Mouse (Mus musculus): ENCODE results near the gene Pid1. TPM values are rescaled to one million over a fixed set of nuclear protein-coding genes. Genes with fewer than 3 reads are reported as not detected.

The Pid1 gene
- polyA plus RNA-seq, 2 experiments: 5.4 to 12.3 TPM

DNA sequence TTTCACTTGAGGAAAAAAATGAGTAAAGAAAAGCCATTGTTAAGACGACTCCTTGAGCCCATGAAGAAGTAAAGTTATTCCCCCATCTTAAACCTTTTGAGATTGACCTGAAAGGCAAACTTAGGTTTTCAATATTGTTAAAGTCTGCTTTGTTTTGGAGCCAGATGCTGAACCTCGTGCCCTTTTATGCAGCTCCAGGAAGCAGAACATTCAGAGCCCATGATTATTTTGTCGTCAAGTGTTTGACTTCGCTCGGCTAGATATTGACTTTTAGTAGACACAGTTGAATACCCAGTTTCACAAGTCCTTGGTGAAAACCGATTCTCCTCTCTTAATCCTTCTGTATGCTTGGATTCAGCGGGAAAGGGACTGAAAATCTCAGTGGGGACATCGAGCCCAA lies 31.9 kb upstream of the Pid1 start:
- DNase-seq (ENCODE audit: low read depth in 3 of 3, low spot score in 3 of 3): no peak
- ATAC-seq (ENCODE audit: insufficient read depth): no peak
- no peaks in the 10 kb centered on the region for H3K27me3 ChIP-seq (ENCODE audit: control insufficient read depth, insufficient read depth, low read length)
- H3K27ac ChIP-seq: no peak overlapping the region
- no peaks in the 10 kb centered on the region for H3K9me3 ChIP-seq (ENCODE audit: control insufficient read depth, low read length)
- no peak overlapping the region for H3K4me2 ChIP-seq (ENCODE audit: low read depth)
- no peak overlapping the region for H3K9ac ChIP-seq (replicated peaks)
- H3K4me3 ChIP-seq (ENCODE audit: insufficient read depth in 1 of 2, low read depth in 2 of 2, low read length in 2 of 2): no peak overlapping the region
- no peak for TF ChIP-seq CTCF (IDR thresholded peaks at IDR 0.05; ENCODE audit: low read depth)
- TF ChIP-seq EP300 (IDR thresholded peaks at IDR 0.05; ENCODE audit: low read depth): no peak
- no peaks in the 10 kb centered on the region for H3K4me1 ChIP-seq (replicated peaks; ENCODE audit: control insufficient read depth in 2 of 2, insufficient read depth in 2 of 2, low read length in 1 of 2)
- WGBS (ENCODE audit: insufficient replicate concordance): 57% methylated on average over 8 of the region's 8 CpGs
- H3K36me3 ChIP-seq (replicated peaks; ENCODE audit: control insufficient read depth, insufficient read depth, low read depth): no peaks in the 10 kb centered on the region

DNA sequence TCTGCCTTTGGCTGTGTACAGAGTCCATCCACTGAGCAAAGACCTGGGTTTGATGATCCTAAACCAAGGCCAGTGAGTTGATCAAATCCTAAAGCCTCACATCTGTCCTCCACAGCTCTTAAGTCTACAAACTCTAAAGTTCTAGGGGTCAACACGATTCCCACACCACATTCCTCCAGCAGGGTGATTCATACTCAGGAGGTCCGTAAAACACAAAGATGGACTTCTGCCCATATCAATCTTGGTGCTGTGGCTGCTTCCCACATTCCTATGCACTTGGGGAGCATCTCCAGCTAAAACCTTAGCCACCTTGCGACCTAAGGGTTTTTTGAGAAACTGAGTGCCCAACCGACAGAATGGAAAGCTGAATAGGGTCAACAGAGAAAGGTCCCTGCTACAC lies 27.0 kb upstream of the Pid1 start:
- no peak overlapping the region for H3K4me3 ChIP-seq (ENCODE audit: insufficient read depth in 1 of 2, low read depth in 2 of 2, low read length in 2 of 2)
- no peak for TF ChIP-seq EP300 (IDR thresholded peaks at IDR 0.05; ENCODE audit: low read depth)
- TF ChIP-seq CTCF (IDR thresholded peaks at IDR 0.05; ENCODE audit: low read depth): no peak
- no peak for DNase-seq (ENCODE audit: low read depth in 3 of 3, low spot score in 3 of 3)
- H3K4me2 ChIP-seq (ENCODE audit: low read depth): no peak overlapping the region
- H3K36me3 ChIP-seq (replicated peaks; ENCODE audit: control insufficient read depth, insufficient read depth, low read depth): no peaks in the 10 kb centered on the region
- H3K9ac ChIP-seq (replicated peaks): no peak overlapping the region
- no peaks in the 10 kb centered on the region for H3K27me3 ChIP-seq (ENCODE audit: control insufficient read depth, insufficient read depth, low read length)
- no peaks in the 10 kb centered on the region for H3K9me3 ChIP-seq (ENCODE audit: control insufficient read depth, low read length)
- ATAC-seq (ENCODE audit: insufficient read depth): no peak
- WGBS (ENCODE audit: insufficient replicate concordance): 62% methylated on average over 4 of the region's 4 CpGs
- no peaks in the 10 kb centered on the region for H3K4me1 ChIP-seq (replicated peaks; ENCODE audit: control insufficient read depth in 2 of 2, insufficient read depth in 2 of 2, low read length in 1 of 2)
- no peak overlapping the region for H3K27ac ChIP-seq

DNA sequence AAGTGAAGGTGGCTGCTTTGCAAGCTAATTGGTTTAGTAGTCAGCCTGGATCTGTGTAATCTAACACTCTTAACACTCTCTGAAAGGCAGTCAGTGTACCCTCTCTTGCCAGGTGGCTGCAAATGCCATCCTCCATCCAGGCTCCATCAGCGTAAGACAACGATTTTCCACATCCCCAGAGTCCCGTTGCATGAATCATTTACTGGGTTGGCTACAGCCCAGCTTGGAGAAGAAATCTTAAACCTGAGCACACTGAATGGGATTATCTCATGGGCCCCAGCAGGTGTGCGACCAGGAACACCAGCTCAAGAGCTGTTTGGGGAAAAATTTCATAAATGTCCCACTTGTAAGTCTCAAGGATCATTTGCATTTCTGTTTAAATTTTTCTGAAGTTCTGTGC lies 23.6 kb upstream of the Pid1 start:
- no peak overlapping the region for H3K9ac ChIP-seq (replicated peaks)
- ATAC-seq (ENCODE audit: insufficient read depth): no peak
- H3K27me3 ChIP-seq (ENCODE audit: control insufficient read depth, insufficient read depth, low read length): no peaks in the 10 kb centered on the region
- no peaks in the 10 kb centered on the region for H3K9me3 ChIP-seq (ENCODE audit: control insufficient read depth, low read length)
- no peaks in the 10 kb centered on the region for H3K4me1 ChIP-seq (replicated peaks; ENCODE audit: control insufficient read depth in 2 of 2, insufficient read depth in 2 of 2, low read length in 1 of 2)
- no peak for DNase-seq (ENCODE audit: low read depth in 3 of 3, low spot score in 3 of 3)
- no peak overlapping the region for H3K4me2 ChIP-seq (ENCODE audit: low read depth)
- H3K36me3 ChIP-seq (replicated peaks; ENCODE audit: control insufficient read depth, insufficient read depth, low read depth): no peaks in the 10 kb centered on the region
- TF ChIP-seq CTCF (IDR thresholded peaks at IDR 0.05; ENCODE audit: low read depth) (no peak), EP300 (IDR thresholded peaks at IDR 0.05; ENCODE audit: low read depth) (no peak)
- no peak overlapping the region for H3K27ac ChIP-seq
- H3K4me3 ChIP-seq (ENCODE audit: insufficient read depth in 1 of 2, low read depth in 2 of 2, low read length in 2 of 2): no peak overlapping the region
- WGBS (ENCODE audit: insufficient replicate concordance): 55% methylated on average over 4 of the region's 4 CpGs

GRCm38 (mm10) chr1:84386481-84387146 lies 22.6 kb upstream of the Pid1 start:
- Histone ChIP-seq H3K9me3 (ENCODE audit: control insufficient read depth, low read length) (no peaks in the 10 kb centered on the region), H3K4me3 (ENCODE audit: insufficient read depth in 1 of 2, low read depth in 2 of 2, low read length in 2 of 2) (no peak overlapping the region), H3K36me3 (replicated peaks; ENCODE audit: control insufficient read depth, insufficient read depth, low read depth) (no peaks in the 10 kb centered on the region), H3K4me2 (ENCODE audit: low read depth) (no peak overlapping the region), H3K27me3 (ENCODE audit: control insufficient read depth, insufficient read depth, low read length) (no peaks in the 10 kb centered on the region), H3K4me1 (replicated peaks; ENCODE audit: control insufficient read depth in 2 of 2, insufficient read depth in 2 of 2, low read length in 1 of 2) (no peaks in the 10 kb centered on the region), H3K27ac (no peak overlapping the region), H3K9ac (replicated peaks) (no peak overlapping the region)
- DNase-seq (ENCODE audit: low read depth in 3 of 3, low spot score in 3 of 3) (no peak), ATAC-seq (ENCODE audit: insufficient read depth) (no peak)
- 60% methylated on average over 8 of the region's 8 CpGs for WGBS (ENCODE audit: insufficient replicate concordance)
- no peak for TF ChIP-seq CTCF (IDR thresholded peaks at IDR 0.05; ENCODE audit: low read depth)
- no peak for TF ChIP-seq EP300 (IDR thresholded peaks at IDR 0.05; ENCODE audit: low read depth)

GRCm38 (mm10) chr1:84382709-84383108 lies 18.7 kb upstream of the Pid1 start:
- 49% methylated on average over 1 of the region's 1 CpGs for WGBS (ENCODE audit: insufficient replicate concordance)
- Histone ChIP-seq H3K27ac (no peak overlapping the region), H3K4me1 (replicated peaks; ENCODE audit: control insufficient read depth in 2 of 2, insufficient read depth in 2 of 2, low read length in 1 of 2) (no peaks in the 10 kb centered on the region), H3K4me3 (ENCODE audit: insufficient read depth in 1 of 2, low read depth in 2 of 2, low read length in 2 of 2) (no peak overlapping the region), H3K36me3 (replicated peaks; ENCODE audit: control insufficient read depth, insufficient read depth, low read depth) (no peaks in the 10 kb centered on the region), H3K9me3 (ENCODE audit: control insufficient read depth, low read length) (no peaks in the 10 kb centered on the region), H3K4me2 (ENCODE audit: low read depth) (no peak overlapping the region), H3K27me3 (ENCODE audit: control insufficient read depth, insufficient read depth, low read length) (no peaks in the 10 kb centered on the region), H3K9ac (replicated peaks) (no peak overlapping the region)
- DNase-seq (ENCODE audit: low read depth in 3 of 3, low spot score in 3 of 3) (no peak), ATAC-seq (ENCODE audit: insufficient read depth) (no peak)
- TF ChIP-seq CTCF (IDR thresholded peaks at IDR 0.05; ENCODE audit: low read depth) (no peak), EP300 (IDR thresholded peaks at IDR 0.05; ENCODE audit: low read depth) (no peak)
